Mouse (Mus musculus) activated CD4-positive, CD25-positive, alpha-beta regulatory T cell, adult 9 weeks (primary cell): ENCODE measurements around the gene Pmpcb. TPM values are rescaled to one million over a fixed set of nuclear protein-coding genes. Genes with fewer than 3 reads are reported as not detected.

ENCODE experiments used
- polyA plus RNA-seq: library from polyadenylated mRNA; unstranded; fragments of 100-300 nt; shearing (Covaris generic); gene quantifications from one replicate; pipeline ENCODE4 v1.2.1, GENCODE M21; 2017

Pmpcb gene
- polyA plus RNA-seq, result 60.5 TPM

DNA sequence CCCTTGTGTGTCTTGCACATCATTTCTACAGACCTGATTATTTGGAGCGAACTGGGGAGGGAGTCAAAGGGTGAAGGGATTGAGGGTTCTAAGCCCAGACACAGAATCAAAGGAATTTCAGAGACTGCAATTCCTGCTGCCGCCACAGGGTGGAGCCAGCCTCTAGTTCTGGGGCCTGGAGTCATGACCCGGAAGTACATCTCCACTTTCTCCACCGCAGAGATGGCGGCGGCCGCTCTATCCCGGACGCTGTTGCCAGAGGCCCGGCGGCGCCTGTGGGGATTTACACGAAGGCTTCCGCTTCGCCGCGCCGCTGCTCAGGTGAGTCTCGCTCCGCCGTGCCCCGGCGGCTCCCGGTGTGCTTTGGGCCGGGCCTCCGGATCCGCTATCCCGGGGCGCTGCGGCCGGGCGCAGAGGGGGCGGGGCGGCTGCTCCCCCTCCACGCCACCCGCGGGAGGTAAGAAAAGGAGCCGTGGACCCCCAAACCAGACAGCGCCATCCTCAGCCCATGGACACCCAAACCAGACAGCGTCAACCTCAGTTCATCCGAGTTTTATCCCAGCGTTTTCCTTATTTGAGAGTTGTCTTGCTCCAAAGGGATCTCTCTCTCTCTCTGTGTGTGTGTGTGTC is at the start of gene Pmpcb:
Gene Pmpcb (plus strand): TSS at position 186 of the 630 bp plus-strand sequence.

GRCm38 (mm10) chr5:21701351-21702008 is 35.5 kb upstream of the Pmpcb start, which contains the start of gene Napepld:
Gene Napepld (minus strand): TSS chr5:21701396.

GRCm38 (mm10) chr5:21785053-21785452 is 48.1 kb downstream of the Pmpcb start, which contains the start of the genes Dnajc2 and Psmc2:
Gene Dnajc2 (minus strand): TSS chr5:21785251.
Gene Psmc2 (plus strand): TSS chr5:21785283.

Other genes with a start within 250 kb of the Pmpcb start
- gene Lrrc17, start 193.6 kb upstream of the Pmpcb start, polyA plus RNA-seq, result not detected
- gene Fbxl13, start 91.5 kb upstream of the Pmpcb start, polyA plus RNA-seq, result not detected
- gene Armc10, start 91.3 kb upstream of the Pmpcb start, polyA plus RNA-seq, result 26.7 TPM
- 3.2 TPM for gene Napepld, start 35.7 kb upstream of the Pmpcb start, polyA plus RNA-seq
- 48.7 TPM for gene Dnajc2, start 48.1 kb downstream of the Pmpcb start, polyA plus RNA-seq
- 163 TPM for gene Psmc2, start 48.1 kb downstream of the Pmpcb start, polyA plus RNA-seq
- gene Slc26a5, start 128.5 kb downstream of the Pmpcb start, polyA plus RNA-seq, result not detected